Mouse (Mus musculus): ENCODE data around the gene Dhx34. TPM values are rescaled to one million over a fixed set of nuclear protein-coding genes. Genes with fewer than 3 reads are reported as not detected.
A peak's percentile ranks its signal among the peaks of the same experiment; 100 is the strongest.

Dhx34 gene
- polyA plus RNA-seq, 1 experiment from 2014 or later, result 7.3 TPM

GRCm38 (mm10) chr7:16175542-16175931, 46.3 kb downstream of the Dhx34 start:
- Histone ChIP-seq H3K9me3 (ENCODE audit: control insufficient read depth) (no peaks in the 10 kb centered on the region), H3K27ac (ENCODE audit: low read depth, low read length) (no peak overlapping the region), H3K36me3 (ENCODE audit: control insufficient read depth, insufficient read depth) (peaks cover 11% of the 10 kb centered on the region), H3K27me3 (replicated peaks; ENCODE audit: control insufficient read depth, insufficient read depth, low read length) (no peaks in the 10 kb centered on the region), H3K4me1 (replicated peaks; ENCODE audit: control insufficient read depth, insufficient read depth, low read length) (no peaks in the 10 kb centered on the region), H3K4me2 (replicated peaks; ENCODE audit: low read depth) (peak overlapping the region; percentile 86), H3K4me3 (ENCODE audit: low read depth, low read length) (peak overlapping the region; percentile 69), H3K9ac (ENCODE audit: low read depth, low read length) (peak overlapping the region; percentile 64)
- ATAC-seq, result no peak; the same call in none of the 2 replicates
- TF ChIP-seq CTCF (IDR thresholded peaks at IDR 0.05; ENCODE audit: low read depth), result no peak
- 1% methylated on average over 10 of the region's 10 CpGs for WGBS

DNA sequence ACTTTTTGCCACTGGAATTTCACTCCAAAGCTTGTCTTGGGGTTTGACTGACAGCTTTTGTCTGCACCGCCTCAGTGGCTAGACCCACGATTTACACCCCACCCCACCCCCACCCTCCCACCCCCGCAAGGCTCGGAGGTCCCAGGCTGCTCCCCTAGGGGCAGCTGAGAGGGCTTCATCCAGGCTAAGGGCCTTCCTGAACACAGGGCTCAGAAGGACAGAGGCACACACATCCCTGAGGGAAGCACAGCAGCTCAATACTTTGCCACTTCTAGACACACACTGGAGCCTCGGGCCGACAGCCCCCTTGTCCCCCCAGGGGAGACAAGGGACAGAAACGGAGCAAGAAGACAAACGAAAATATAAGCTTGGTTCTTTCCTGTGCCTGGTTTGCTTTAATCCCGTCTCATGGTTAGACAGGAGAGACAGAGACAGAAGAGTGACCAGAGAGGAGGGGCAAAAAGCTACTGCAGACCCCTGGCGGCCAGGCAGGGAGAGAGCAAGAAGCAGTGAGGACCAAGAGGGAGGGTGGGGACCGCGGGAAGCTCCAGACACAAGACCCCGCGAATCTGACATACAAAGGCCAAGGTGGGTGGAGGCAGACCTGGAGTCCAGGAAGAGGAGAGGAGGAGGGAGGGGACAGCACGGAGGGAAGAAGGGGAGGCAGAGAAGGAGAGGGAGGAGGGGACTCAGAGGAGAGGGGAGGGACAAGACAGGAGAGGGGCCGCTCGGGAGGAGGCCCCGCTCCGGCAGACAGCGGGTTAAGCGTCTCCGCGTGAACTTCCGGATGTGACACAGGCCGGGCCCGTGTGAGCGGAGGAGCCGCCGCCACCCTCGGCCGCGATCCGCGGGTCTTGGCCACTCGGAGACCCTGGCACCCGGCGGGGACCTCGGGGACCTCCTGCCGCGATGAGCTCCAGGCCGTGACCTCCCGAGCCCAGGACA, 47.0 kb downstream of the Dhx34 start, which contains the start of gene Meis3:
Gene Meis3 (plus strand): TSS at position 494 of the 945 bp plus-strand sequence.
- Histone ChIP-seq H3K27me3 (replicated peaks; ENCODE audit: control insufficient read depth, insufficient read depth, low read length) (no peaks in the 10 kb centered on the region), H3K4me2 (replicated peaks; ENCODE audit: low read depth) (peak within 1 kb of the TSS; percentile 86), H3K36me3 (ENCODE audit: control insufficient read depth, insufficient read depth) (peaks cover 11% of the 10 kb centered on the region), H3K4me1 (replicated peaks; ENCODE audit: control insufficient read depth, insufficient read depth, low read length) (no peaks in the 10 kb centered on the region), H3K4me3 (ENCODE audit: low read depth, low read length) (peak within 1 kb of the TSS; percentile 69), H3K9me3 (ENCODE audit: control insufficient read depth) (no peaks in the 10 kb centered on the region), H3K9ac (ENCODE audit: low read depth, low read length) (peak within 1 kb of the TSS; percentile 64), H3K27ac (ENCODE audit: low read depth, low read length) (peak within 1 kb of the TSS; percentile 2; the same call in 1 of the 2 replicates)
- TF ChIP-seq CTCF (IDR thresholded peaks at IDR 0.05; ENCODE audit: low read depth), result peak; percentile 67
- ATAC-seq, result peak; percentile 72
- WGBS, result 1% methylated on average over 41 of the region's 42 CpGs

DNA sequence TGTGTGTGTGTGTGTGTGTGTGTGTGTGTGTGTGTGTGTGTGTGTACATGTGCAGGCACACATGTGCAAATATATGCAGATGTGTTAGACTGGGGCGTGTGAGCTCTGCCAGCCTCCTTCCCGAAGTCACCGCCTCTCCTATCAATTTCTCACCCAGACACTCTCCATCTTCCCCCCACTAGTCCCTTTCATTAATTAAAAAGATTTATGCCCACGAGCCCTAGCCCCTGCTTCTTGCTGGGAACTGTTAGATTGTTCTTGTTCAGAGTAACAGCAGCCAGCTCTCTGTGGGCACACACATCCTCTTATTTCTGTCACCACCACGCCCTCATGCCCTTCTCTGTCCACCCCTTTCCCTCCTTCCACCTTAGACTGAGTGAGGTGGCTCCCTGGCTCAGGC, 48.7 kb downstream of the Dhx34 start:
- H3K27me3 ChIP-seq (replicated peaks; ENCODE audit: control insufficient read depth, insufficient read depth, low read length), result no peaks in the 10 kb centered on the region
- 59% methylated on average over 5 of the region's 5 CpGs for WGBS
- no peaks in the 10 kb centered on the region for H3K9me3 ChIP-seq (ENCODE audit: control insufficient read depth)
- H3K4me2 ChIP-seq (replicated peaks; ENCODE audit: low read depth), result no peak overlapping the region
- no peak overlapping the region for H3K27ac ChIP-seq (ENCODE audit: low read depth, low read length)
- H3K9ac ChIP-seq (ENCODE audit: low read depth, low read length), result no peak overlapping the region
- ATAC-seq, result no peak
- no peak for TF ChIP-seq CTCF (IDR thresholded peaks at IDR 0.05; ENCODE audit: low read depth)
- H3K4me1 ChIP-seq (replicated peaks; ENCODE audit: control insufficient read depth, insufficient read depth, low read length), result no peaks in the 10 kb centered on the region
- H3K4me3 ChIP-seq (ENCODE audit: low read depth, low read length), result no peak overlapping the region
- H3K36me3 ChIP-seq (ENCODE audit: control insufficient read depth, insufficient read depth), result no peaks in the 10 kb centered on the region

- no peaks in the 10 kb centered on the region for H3K36me3 ChIP-seq (ENCODE audit: control insufficient read depth, insufficient read depth)
- no peaks in the 10 kb centered on the region for H3K4me1 ChIP-seq (replicated peaks; ENCODE audit: control insufficient read depth, insufficient read depth, low read length)
- H3K4me3 ChIP-seq (ENCODE audit: low read depth, low read length), result no peak overlapping the region
- no peak for ATAC-seq
- peaks cover 5% of the 10 kb centered on the region; the same call in 1 of the 2 replicates for H3K9me3 ChIP-seq (ENCODE audit: control insufficient read depth)
- no peak overlapping the region for H3K4me2 ChIP-seq (replicated peaks; ENCODE audit: low read depth)
- H3K27me3 ChIP-seq (replicated peaks; ENCODE audit: control insufficient read depth, insufficient read depth, low read length), result no peaks in the 10 kb centered on the region
- H3K27ac ChIP-seq (ENCODE audit: low read depth, low read length), result no peak overlapping the region
- no peak for TF ChIP-seq CTCF (IDR thresholded peaks at IDR 0.05; ENCODE audit: low read depth)
- WGBS, result 40% methylated on average over 1 of the region's 1 CpGs
- H3K9ac ChIP-seq (ENCODE audit: low read depth, low read length), result no peak overlapping the region
Measured at GRCm38 (mm10) chr7:16172586-16173140, 49.2 kb downstream of the Dhx34 start.

DNA sequence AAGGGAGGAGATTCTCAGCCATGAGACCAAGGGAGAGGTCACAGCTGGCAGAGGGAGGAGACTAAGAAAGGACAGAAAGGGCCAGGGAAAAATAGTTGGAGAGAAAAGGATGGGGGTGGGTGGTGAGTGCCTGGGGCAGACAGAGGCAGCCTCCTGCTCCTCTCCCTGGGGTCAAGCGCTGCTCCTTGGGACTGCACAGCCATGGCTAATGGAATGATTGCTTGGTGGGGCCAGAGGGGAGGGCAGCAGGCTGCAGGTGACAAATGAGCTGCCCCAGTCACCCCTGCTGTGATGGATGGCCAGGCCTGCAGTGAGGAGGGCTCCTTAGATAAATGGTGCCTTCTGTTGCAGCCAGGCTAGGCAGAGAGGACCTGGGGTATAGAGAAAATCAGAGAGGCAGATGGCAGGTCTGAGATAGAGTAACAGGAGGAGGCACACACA, 49.7 kb downstream of the Dhx34 start:
- Histone ChIP-seq H3K9me3 (ENCODE audit: control insufficient read depth) (peaks cover 7% of the 10 kb centered on the region; the same call in 1 of the 2 replicates), H3K36me3 (ENCODE audit: control insufficient read depth, insufficient read depth) (no peaks in the 10 kb centered on the region), H3K27ac (ENCODE audit: low read depth, low read length) (no peak overlapping the region), H3K4me2 (replicated peaks; ENCODE audit: low read depth) (no peak overlapping the region), H3K4me3 (ENCODE audit: low read depth, low read length) (no peak overlapping the region), H3K27me3 (replicated peaks; ENCODE audit: control insufficient read depth, insufficient read depth, low read length) (no peaks in the 10 kb centered on the region), H3K9ac (ENCODE audit: low read depth, low read length) (no peak overlapping the region), H3K4me1 (replicated peaks; ENCODE audit: control insufficient read depth, insufficient read depth, low read length) (no peaks in the 10 kb centered on the region)
- TF ChIP-seq CTCF (IDR thresholded peaks at IDR 0.05; ENCODE audit: low read depth), result no peak
- WGBS, result 71% methylated on average over 1 of the region's 1 CpGs
- ATAC-seq, result no peak

DNA sequence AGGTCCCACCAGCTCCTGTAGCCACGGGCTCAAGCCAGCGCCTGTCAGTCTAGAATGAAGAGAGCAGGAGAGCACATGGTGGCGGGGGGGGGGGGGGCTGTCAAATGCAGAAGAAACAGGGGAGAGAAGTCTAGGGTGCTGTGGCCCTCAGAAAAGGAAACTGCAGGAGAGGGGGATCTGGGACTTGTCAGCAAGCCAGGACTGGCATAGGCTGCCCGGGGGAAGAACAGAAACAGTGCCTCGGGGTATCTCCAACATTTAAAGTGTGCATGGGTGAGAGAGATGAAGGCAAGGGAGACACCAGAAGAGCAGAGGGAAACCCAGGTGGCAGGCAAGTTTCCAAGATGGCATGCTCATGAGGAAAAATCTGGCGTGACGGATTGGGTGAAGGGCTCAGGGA, 59.8 kb downstream of the Dhx34 start:
- no peak overlapping the region for H3K4me3 ChIP-seq (ENCODE audit: low read depth, low read length)
- H3K27ac ChIP-seq (ENCODE audit: low read depth, low read length), result no peak overlapping the region
- no peaks in the 10 kb centered on the region for H3K4me1 ChIP-seq (replicated peaks; ENCODE audit: control insufficient read depth, insufficient read depth, low read length)
- TF ChIP-seq CTCF (IDR thresholded peaks at IDR 0.05; ENCODE audit: low read depth), result no peak
- ATAC-seq, result no peak
- no peak overlapping the region for H3K4me2 ChIP-seq (replicated peaks; ENCODE audit: low read depth)
- H3K27me3 ChIP-seq (replicated peaks; ENCODE audit: control insufficient read depth, insufficient read depth, low read length), result peaks cover 13% of the 10 kb centered on the region; the same call in 1 of the 2 replicates
- no peaks in the 10 kb centered on the region for H3K36me3 ChIP-seq (ENCODE audit: control insufficient read depth, insufficient read depth)
- 69% methylated on average over 7 of the region's 7 CpGs for WGBS
- H3K9me3 ChIP-seq (ENCODE audit: control insufficient read depth), result no peaks in the 10 kb centered on the region
- H3K9ac ChIP-seq (ENCODE audit: low read depth, low read length), result no peak overlapping the region
